Mouse (Mus musculus): ENCODE results near the gene Unc93a2. TPM values are rescaled to one million over a fixed set of nuclear protein-coding genes. Genes with fewer than 3 reads are reported as not detected.

The Unc93a2 gene
- polyA plus RNA-seq, 1 experiment from 2014 or later: not detected

Other genes with a start within 250 kb of the Unc93a2 start
- 24.2 and 25.5 TPM in 2 replicates for gene Rps6ka2, start 215.3 kb downstream of the Unc93a2 start, polyA plus RNA-seq (2015; fragmentation: Nextera tagmentation; extraction: Ambion mirVana)
- not detected in 2 replicates for gene Tcp10a, start 60.8 kb downstream of the Unc93a2 start, polyA plus RNA-seq (2015; fragmentation: Nextera tagmentation; extraction: Ambion mirVana)
- gene Ttll2, start 32.8 kb downstream of the Unc93a2 start, polyA plus RNA-seq (2015; fragmentation: Nextera tagmentation; extraction: Ambion mirVana): not detected in 2 replicates
- not detected in 2 replicates for gene Gm49630, start 13.5 kb downstream of the Unc93a2 start, polyA plus RNA-seq (2015; fragmentation: Nextera tagmentation; extraction: Ambion mirVana)